Mouse (Mus musculus) embryonic facial prominence, embryonic 10.5 days (tissue): ENCODE results near the gene Esrrg. TPM values are rescaled to one million over a fixed set of nuclear protein-coding genes. Genes with fewer than 3 reads are reported as not detected.

Experiments
- DNase-seq: peaks from one replicate; pipeline ENCODE4 v3.0.0-alpha.2; 2017; ENCODE audit warnings: low spot score
- H3K27ac ChIP-seq: fragments of 300-500 bp; sonication (generic); replicated peaks from 2 replicates; pipeline ENCODE4 v1.5.1; 2016; ENCODE audit warnings: mild to moderate bottlenecking
- H3K27me3 ChIP-seq: fragments of 300-500 bp; sonication (generic); replicated peaks from 2 replicates; pipeline ENCODE4 v1.6.1; 2016; ENCODE audit warnings: low read depth, mild to moderate bottlenecking; ENCODE audit not compliant: poor library complexity, severe bottlenecking
- H3K36me3 ChIP-seq: fragments of 300-500 bp; sonication (generic); replicated peaks from 2 replicates; pipeline ENCODE4 v1.6.1; 2016; ENCODE audit warnings: mild to moderate bottlenecking, moderate library complexity
- H3K4me1 ChIP-seq: fragments of 300-500 bp; sonication (generic); 2 replicates; pipeline ENCODE4 v1.6.1; 2016
- H3K4me3 ChIP-seq: fragments of 300-500 bp; sonication (generic); 2 replicates; pipeline ENCODE4 v1.5.1; 2016; ENCODE audit warnings: mild to moderate bottlenecking, moderate library complexity
- H3K9me3 ChIP-seq: fragments of 300-500 bp; sonication (generic); 2 replicates; pipeline ENCODE4 v1.6.1; 2016; ENCODE audit warnings: mild to moderate bottlenecking
- WGBS: fragments of 180-500 bp; shearing (Covaris S2); methylation state at CpG from one replicate; pipeline ENCODE4 v1.1.7; 2016; 5-methylcytosine and 5-hydroxymethylcytosine counted together
- polyA plus RNA-seq: library from polyadenylated mRNA; unstranded; fragments of >200 nt; fragmentation: Nextera tagmentation; extraction: Ambion mirVana; gene quantifications from 2 replicates; pipeline ENCODE4 v1.2.1, GENCODE M21; 2016

The Esrrg gene
- polyA plus RNA-seq, 1 experiment from 2014 or later, result 1.1 TPM

- 80% methylated on average over 6 of the region's 6 CpGs for WGBS
- H3K4me1 ChIP-seq, result peaks cover 14% of the 10 kb centered on the region
- no peak overlapping the region for H3K27ac ChIP-seq
- H3K36me3 ChIP-seq, result no peaks in the 10 kb centered on the region
- DNase-seq, result no peak
- H3K9me3 ChIP-seq, result no peaks in the 10 kb centered on the region
- no peaks in the 10 kb centered on the region for H3K27me3 ChIP-seq
- no peak overlapping the region for H3K4me3 ChIP-seq
Observed at GRCm38 (mm10) chr1:187911201-187911600, 302.6 kb downstream of the Esrrg start.

- Histone ChIP-seq H3K4me3 (no peak overlapping the region), H3K36me3 (no peaks in the 10 kb centered on the region), H3K4me1 (peaks cover 3% of the 10 kb centered on the region), H3K27ac (no peak overlapping the region), H3K27me3 (no peaks in the 10 kb centered on the region), H3K9me3 (no peaks in the 10 kb centered on the region)
- DNase-seq, result no peak
- WGBS, result 50% methylated on average over 6 of the region's 6 CpGs
Observed at GRCm38 (mm10) chr1:187918303-187918702, 309.7 kb downstream of the Esrrg start.

- Histone ChIP-seq H3K9me3 (no peaks in the 10 kb centered on the region), H3K27me3 (no peaks in the 10 kb centered on the region), H3K4me3 (no peak overlapping the region), H3K36me3 (no peaks in the 10 kb centered on the region), H3K4me1 (peaks cover 3% of the 10 kb centered on the region), H3K27ac (no peak overlapping the region)
- DNase-seq, result no peak
- WGBS, result 86% methylated on average over 4 of the region's 4 CpGs
Observed at GRCm38 (mm10) chr1:187918939-187919338, 310.3 kb downstream of the Esrrg start.

GRCm38 (mm10) chr1:187920156-187920777, 311.7 kb downstream of the Esrrg start:
- H3K4me3 ChIP-seq, result no peak overlapping the region
- no peak overlapping the region for H3K27ac ChIP-seq
- H3K4me1 ChIP-seq, result peaks cover 3% of the 10 kb centered on the region
- H3K36me3 ChIP-seq, result no peaks in the 10 kb centered on the region
- WGBS, result 74% methylated on average over 5 of the region's 5 CpGs
- H3K27me3 ChIP-seq, result no peaks in the 10 kb centered on the region
- no peaks in the 10 kb centered on the region for H3K9me3 ChIP-seq
- no peak for DNase-seq

- Histone ChIP-seq H3K27ac (no peak overlapping the region), H3K36me3 (no peaks in the 10 kb centered on the region), H3K4me3 (no peak overlapping the region), H3K27me3 (no peaks in the 10 kb centered on the region), H3K9me3 (no peaks in the 10 kb centered on the region), H3K4me1 (no peaks in the 10 kb centered on the region)
- DNase-seq, result no peak
- 80% methylated on average over 3 of the region's 3 CpGs for WGBS
Observed at GRCm38 (mm10) chr1:187931146-187931545, 322.6 kb downstream of the Esrrg start.

- 80% methylated on average over 7 of the region's 7 CpGs for WGBS
Observed at GRCm38 (mm10) chr1:187938652-187939051, 330.1 kb downstream of the Esrrg start.

GRCm38 (mm10) chr1:187939078-187939477, 330.5 kb downstream of the Esrrg start:
- WGBS, result 27% methylated on average over 4 of the region's 4 CpGs

More at GRCm38 (mm10) chr1:187938652-187939051, 330.1 kb downstream of the Esrrg start:
- Histone ChIP-seq H3K9me3 (no peaks in the 10 kb centered on the region), H3K36me3 (no peaks in the 10 kb centered on the region), H3K27ac (no peak overlapping the region), H3K27me3 (0 out of 2 replicates have a peak, but pooled peaks cover 7% of the 10 kb centered on the region), H3K4me3 (no peak overlapping the region), H3K4me1 (peaks cover 13% of the 10 kb centered on the region)
- DNase-seq, result no peak

GRCm38 (mm10) chr1:187951506-187951905, 342.9 kb downstream of the Esrrg start:
- H3K36me3 ChIP-seq, result no peaks in the 10 kb centered on the region
- 60% methylated on average over 3 of the region's 3 CpGs for WGBS

More at GRCm38 (mm10) chr1:187939078-187939477, 330.5 kb downstream of the Esrrg start:
- H3K9me3 ChIP-seq, result no peaks in the 10 kb centered on the region
- no peak overlapping the region for H3K4me3 ChIP-seq
- no peaks in the 10 kb centered on the region for H3K36me3 ChIP-seq
- no peak overlapping the region for H3K27ac ChIP-seq
- DNase-seq, result no peak
- 0 out of 2 replicates have a peak, but pooled peaks cover 7% of the 10 kb centered on the region for H3K27me3 ChIP-seq
- H3K4me1 ChIP-seq, result peaks cover 13% of the 10 kb centered on the region

GRCm38 (mm10) chr1:187956702-187957101, 348.1 kb downstream of the Esrrg start:
- WGBS, result 96% methylated on average over 2 of the region's 2 CpGs
- Histone ChIP-seq H3K27ac (no peak overlapping the region), H3K36me3 (no peaks in the 10 kb centered on the region), H3K9me3 (no peaks in the 10 kb centered on the region), H3K4me3 (no peak overlapping the region), H3K27me3 (peaks cover 11% of the 10 kb centered on the region; the same call in 1 of the 2 replicates), H3K4me1 (peaks cover 9% of the 10 kb centered on the region; the same call in 1 of the 2 replicates)
- DNase-seq, result no peak

More at GRCm38 (mm10) chr1:187951506-187951905, 342.9 kb downstream of the Esrrg start:
- Histone ChIP-seq H3K9me3 (no peaks in the 10 kb centered on the region), H3K4me1 (no peaks in the 10 kb centered on the region), H3K27ac (no peak overlapping the region), H3K4me3 (no peak overlapping the region), H3K27me3 (no peaks in the 10 kb centered on the region)
- no peak for DNase-seq

- WGBS, result 87% methylated on average over 9 of the region's 9 CpGs
- DNase-seq, result no peak
- Histone ChIP-seq H3K27me3 (peaks cover 11% of the 10 kb centered on the region; the same call in 1 of the 2 replicates), H3K4me1 (peaks cover 9% of the 10 kb centered on the region; the same call in 1 of the 2 replicates), H3K36me3 (no peaks in the 10 kb centered on the region), H3K4me3 (no peak overlapping the region), H3K27ac (no peak overlapping the region), H3K9me3 (no peaks in the 10 kb centered on the region)
Observed at GRCm38 (mm10) chr1:187959192-187959591, 350.6 kb downstream of the Esrrg start.

GRCm38 (mm10) chr1:187961452-187961851, 352.9 kb downstream of the Esrrg start:
- Histone ChIP-seq H3K4me1 (peaks cover 28% of the 10 kb centered on the region), H3K9me3 (no peaks in the 10 kb centered on the region), H3K36me3 (no peaks in the 10 kb centered on the region), H3K4me3 (no peak overlapping the region), H3K27ac (no peak overlapping the region), H3K27me3 (peaks cover 11% of the 10 kb centered on the region; the same call in 1 of the 2 replicates)
- WGBS, result 85% methylated on average over 5 of the region's 5 CpGs
- DNase-seq, result no peak

GRCm38 (mm10) chr1:187964829-187965760, 356.5 kb downstream of the Esrrg start:
- no peaks in the 10 kb centered on the region for H3K9me3 ChIP-seq
- H3K36me3 ChIP-seq, result no peaks in the 10 kb centered on the region
- WGBS, result 55% methylated on average over 18 of the region's 18 CpGs
- DNase-seq, result no peak
- H3K27me3 ChIP-seq, result 0 out of 2 replicates have a peak, but pooled peaks cover 4% of the 10 kb centered on the region
- H3K4me1 ChIP-seq, result peaks cover 20% of the 10 kb centered on the region
- no peak overlapping the region for H3K27ac ChIP-seq
- no peak overlapping the region for H3K4me3 ChIP-seq
